Mouse (Mus musculus) heart, postnatal 0 days (tissue): ENCODE results near the gene Gpc5. TPM values are rescaled to one million over a fixed set of nuclear protein-coding genes. Genes with fewer than 3 reads are reported as not detected.
A peak's percentile ranks its signal among the peaks of the same experiment; 100 is the strongest.

Experiments
- ATAC-seq: fragments of 200-750 bp; cut with Nextera tagmentation; 2 replicates; pipeline ENCODE4 v1.8.0; 2017; ENCODE audit warnings: low read depth, moderate number of reproducible peaks, moderate library complexity; ENCODE audit not compliant: insufficient read depth
- DNase-seq: peaks from one replicate; pipeline ENCODE4 v3.0.0-alpha.2; 2016; ENCODE audit warnings: low spot score
- H3K27ac ChIP-seq: fragments of 300-500 bp; sonication (generic); 2 replicates; pipeline ENCODE4 v1.5.1; 2014; ENCODE audit warnings: low read depth, mild to moderate bottlenecking
- H3K27me3 ChIP-seq: fragments of 300-500 bp; sonication (generic); 2 replicates; pipeline ENCODE4 v1.6.1; 2014; ENCODE audit warnings: low read length, mixed read lengths; ENCODE audit not compliant: control insufficient read depth, insufficient read depth
- H3K36me3 ChIP-seq: fragments of 300-500 bp; sonication (generic); replicated peaks from 2 replicates; pipeline ENCODE4 v1.6.1; 2014; ENCODE audit warnings: low read length, mixed read lengths; ENCODE audit not compliant: control insufficient read depth, insufficient read depth
- H3K4me1 ChIP-seq: fragments of 300-500 bp; sonication (generic); 2 replicates; pipeline ENCODE4 v1.6.1; 2014; ENCODE audit warnings: antibody characterized with exemption; ENCODE audit not compliant: control insufficient read depth, insufficient read depth
- H3K4me2 ChIP-seq: fragments of 300-500 bp; sonication (generic); 2 replicates; pipeline ENCODE4 v1.6.1; 2014; ENCODE audit warnings: low read depth, mild to moderate bottlenecking, low read length, moderate library complexity
- H3K4me3 ChIP-seq: fragments of 300-500 bp; sonication (generic); 2 replicates; pipeline ENCODE4 v1.5.1; 2014; ENCODE audit warnings: low read depth, low read length
- H3K9ac ChIP-seq: fragments of 300-500 bp; sonication (generic); replicated peaks from 2 replicates; pipeline ENCODE4 v1.6.1; 2014; ENCODE audit warnings: low read depth, low read length, mixed read lengths
- H3K9me3 ChIP-seq: fragments of 300-500 bp; sonication (generic); replicated peaks from 2 replicates; pipeline ENCODE4 v1.6.1; 2016; ENCODE audit warnings: low read length; ENCODE audit not compliant: control insufficient read depth
- CTCF ChIP-seq: IDR thresholded peaks from 2 replicates; pipeline ENCODE4 v1.5.1; 2016; ENCODE audit warnings: antibody characterized with exemption, control low read depth, low read depth
- EP300 ChIP-seq: IDR thresholded peaks from 2 replicates; pipeline ENCODE4 v1.6.1; 2016; ENCODE audit warnings: antibody characterized with exemption, low read depth
- WGBS: fragments of 180-500 bp; shearing (Covaris S2); extraction: QIAGEN DNeasy Blood & Tissue Kit; methylation state at CpG from one replicate; pipeline ENCODE4 v1.1.7; 2014; 5-methylcytosine and 5-hydroxymethylcytosine counted together
- polyA plus RNA-seq: library from polyadenylated mRNA; unstranded; fragments of >200 nt; fragmentation: Nextera tagmentation; extraction: Ambion mirVana; gene quantifications from 2 replicates; pipeline ENCODE4 v1.2.1, GENCODE M21; 2015
- total RNA-seq: library from RNA; depleted of rRNA; stranded (reverse); fragments of >200 nt; gene quantifications from 2 replicates; pipeline ENCODE4 v1.2.3, GENCODE M21; 2014; ENCODE audit warnings: low replicate concordance

Gene Gpc5
- total and polyA plus RNA-seq, 2 experiments from 2014 or later = not detected

DNA sequence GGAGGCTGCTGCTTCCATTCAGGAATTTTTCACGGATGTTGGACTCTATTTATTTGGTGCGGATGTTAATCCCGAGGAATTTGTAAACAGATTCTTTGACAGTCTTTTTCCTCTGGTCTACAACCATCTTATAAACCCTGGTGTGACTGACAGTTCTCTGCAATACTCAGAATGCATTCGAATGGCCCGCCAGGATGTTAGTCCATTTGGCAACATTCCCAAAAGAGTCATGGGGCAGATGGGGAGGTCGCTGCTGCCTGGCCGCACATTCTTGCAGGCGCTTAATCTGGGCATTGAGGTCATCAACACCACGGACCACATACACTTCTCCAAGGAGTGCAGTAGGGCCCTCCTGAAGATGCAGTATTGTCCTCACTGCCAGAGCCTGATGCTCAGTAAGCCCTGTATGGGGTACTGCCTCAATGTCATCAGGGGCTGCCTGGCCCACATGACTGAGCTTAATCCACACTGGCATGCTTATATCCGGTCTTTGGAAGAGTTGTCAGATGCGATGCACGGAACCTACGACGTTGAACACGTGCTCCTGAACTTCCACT is 277.7 kb downstream of the Gpc5 start:
- no peak overlapping the region for H3K4me2 ChIP-seq
- 65% methylated on average over 15 of the region's 15 CpGs for WGBS
- TF ChIP-seq EP300 (no peak), CTCF (no peak)
- DNase-seq (no peak), ATAC-seq (no peak)
- no peak overlapping the region for H3K4me3 ChIP-seq
- H3K36me3 ChIP-seq = no peaks in the 10 kb centered on the region
- H3K9me3 ChIP-seq = no peaks in the 10 kb centered on the region
- H3K27me3 ChIP-seq = no peaks in the 10 kb centered on the region
- H3K9ac ChIP-seq = no peak overlapping the region
- no peaks in the 10 kb centered on the region for H3K4me1 ChIP-seq
- H3K27ac ChIP-seq = no peak overlapping the region

DNA sequence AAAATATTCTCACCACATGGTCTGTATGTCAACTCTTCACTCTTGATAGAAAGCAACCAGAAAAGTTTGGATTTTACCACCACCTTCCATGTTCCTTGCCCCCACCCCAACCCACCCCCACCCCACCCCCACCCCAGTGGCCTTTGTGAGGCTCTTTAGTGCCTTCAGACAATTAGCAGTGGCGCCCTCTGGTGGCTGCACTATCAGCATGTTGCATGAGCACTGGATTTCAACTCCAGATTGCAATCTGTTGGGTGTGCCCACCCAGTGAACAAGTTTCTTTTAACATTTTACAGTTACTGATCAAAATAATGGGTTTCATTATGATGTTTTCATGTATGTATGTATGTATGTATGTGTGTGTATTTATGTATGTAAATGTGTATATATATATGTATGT is 279.1 kb downstream of the Gpc5 start:
- H3K4me3 ChIP-seq = no peak overlapping the region
- TF ChIP-seq CTCF = 0 out of 2 replicates have a peak, but pooled peaks have one; percentile 22
- TF ChIP-seq EP300 = no peak
- 12% methylated on average over 1 of the region's 1 CpGs for WGBS
- H3K9ac ChIP-seq = no peak overlapping the region
- no peak overlapping the region for H3K27ac ChIP-seq
- H3K4me2 ChIP-seq = no peak overlapping the region
- no peaks in the 10 kb centered on the region for H3K4me1 ChIP-seq
- H3K36me3 ChIP-seq = no peaks in the 10 kb centered on the region
- ATAC-seq (no peak), DNase-seq (no peak)
- H3K27me3 ChIP-seq = no peaks in the 10 kb centered on the region
- no peaks in the 10 kb centered on the region for H3K9me3 ChIP-seq

DNA sequence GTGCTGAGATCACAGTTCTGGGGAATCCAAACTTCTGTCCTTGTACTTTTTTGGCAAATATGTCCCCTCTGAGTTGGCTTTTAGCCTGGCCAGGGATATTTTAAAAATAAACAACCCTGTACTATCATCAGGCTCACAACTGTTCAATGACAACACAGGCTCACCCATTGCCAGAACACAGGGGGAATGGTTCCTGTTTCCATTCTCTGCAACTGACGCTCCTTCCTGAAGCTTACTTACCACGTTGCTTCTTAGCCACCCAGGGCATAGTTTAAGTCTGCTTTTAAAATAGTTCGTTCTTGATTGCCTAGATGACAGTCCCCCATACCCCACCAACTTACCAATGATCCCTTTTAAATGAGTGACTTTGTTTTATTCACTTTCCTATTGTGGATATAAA is 299.8 kb downstream of the Gpc5 start:
- H3K4me2 ChIP-seq = no peak overlapping the region
- no peak for TF ChIP-seq EP300
- no peak for TF ChIP-seq CTCF
- H3K4me1 ChIP-seq = no peaks in the 10 kb centered on the region
- no peaks in the 10 kb centered on the region for H3K36me3 ChIP-seq
- WGBS = 60% methylated on average over 3 of the region's 3 CpGs
- no peak overlapping the region for H3K4me3 ChIP-seq
- DNase-seq (no peak), ATAC-seq (no peak)
- H3K27ac ChIP-seq = no peak overlapping the region
- no peaks in the 10 kb centered on the region for H3K9me3 ChIP-seq
- no peak overlapping the region for H3K9ac ChIP-seq
- no peaks in the 10 kb centered on the region for H3K27me3 ChIP-seq

DNA sequence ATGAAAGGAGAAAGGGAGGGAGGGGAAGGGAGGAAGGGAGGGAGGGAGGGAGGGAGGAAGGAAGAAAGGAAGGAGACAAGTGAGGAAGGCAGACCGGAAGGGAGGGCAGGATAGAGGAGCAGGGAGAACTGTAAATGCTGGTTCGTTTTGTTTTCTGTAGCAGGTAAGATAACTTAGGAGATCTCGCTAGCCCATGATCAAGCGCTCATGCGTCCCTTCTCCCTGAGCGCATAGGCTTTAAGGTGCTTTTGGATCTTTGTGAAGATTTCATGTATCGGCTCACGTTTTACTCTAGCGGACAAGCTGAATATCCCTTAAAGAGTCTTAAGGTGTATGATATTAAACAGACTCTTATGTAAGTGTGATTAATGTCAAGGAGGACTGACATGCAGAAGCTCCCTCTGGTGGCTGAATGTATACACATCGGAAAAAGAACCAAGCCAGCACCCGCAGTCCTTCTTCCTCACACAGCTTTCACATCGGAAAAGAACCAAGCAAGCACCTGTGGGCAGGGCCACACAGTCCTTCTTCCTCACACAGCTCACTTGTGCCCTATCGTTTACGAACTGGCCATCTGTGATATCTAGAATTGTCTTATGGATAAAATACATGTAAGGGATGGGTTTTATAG is 301.0 kb downstream of the Gpc5 start:
- 38% methylated on average over 14 of the region's 14 CpGs for WGBS
- Histone ChIP-seq H3K4me1 (no peaks in the 10 kb centered on the region), H3K4me2 (0 out of 2 replicates have a peak overlapping the region, but pooled peaks have one; percentile 13), H3K9ac (no peak overlapping the region), H3K27me3 (no peaks in the 10 kb centered on the region), H3K4me3 (no peak overlapping the region), H3K9me3 (no peaks in the 10 kb centered on the region), H3K27ac (no peak overlapping the region), H3K36me3 (no peaks in the 10 kb centered on the region)
- no peak for ATAC-seq
- TF ChIP-seq EP300 = no peak
- TF ChIP-seq CTCF = peak; percentile 62
- peak; percentile 48 for DNase-seq

DNA sequence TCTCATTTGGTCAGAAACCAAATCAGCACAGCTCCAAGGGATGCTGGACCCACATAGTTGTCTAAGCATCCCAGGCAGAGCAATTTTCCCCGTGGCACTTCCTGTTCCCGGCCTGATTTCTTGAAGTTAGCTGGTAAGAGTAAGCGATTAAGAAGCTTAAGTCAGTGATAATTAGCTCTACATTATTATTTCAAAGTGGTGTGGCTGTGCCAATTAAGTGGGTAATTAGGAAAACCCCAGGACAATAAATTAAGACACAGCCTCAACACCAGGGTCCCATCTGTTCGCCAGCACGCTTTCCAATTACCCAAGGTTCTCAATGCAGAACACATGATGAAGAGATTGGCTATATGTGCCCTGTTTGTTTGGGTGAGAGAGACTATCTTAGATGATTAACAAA is 314.6 kb downstream of the Gpc5 start:
- H3K4me3 ChIP-seq = no peak overlapping the region
- no peak overlapping the region for H3K9ac ChIP-seq
- no peaks in the 10 kb centered on the region for H3K36me3 ChIP-seq
- ATAC-seq = no peak
- no peak overlapping the region for H3K27ac ChIP-seq
- H3K4me2 ChIP-seq = no peak overlapping the region
- DNase-seq = no peak
- H3K27me3 ChIP-seq = no peaks in the 10 kb centered on the region
- TF ChIP-seq EP300 (no peak), CTCF (no peak)
- H3K4me1 ChIP-seq = no peaks in the 10 kb centered on the region
- WGBS = 60% methylated on average over 5 of the region's 5 CpGs
- H3K9me3 ChIP-seq = no peaks in the 10 kb centered on the region
